Mouse (Mus musculus): ENCODE measurements around the gene Ccl19. TPM values are rescaled to one million over a fixed set of nuclear protein-coding genes. Genes with fewer than 3 reads are reported as not detected.

Ccl19 gene
- not detected in 2 replicates for polyA plus RNA-seq (2012; rRNA removed)

DNA sequence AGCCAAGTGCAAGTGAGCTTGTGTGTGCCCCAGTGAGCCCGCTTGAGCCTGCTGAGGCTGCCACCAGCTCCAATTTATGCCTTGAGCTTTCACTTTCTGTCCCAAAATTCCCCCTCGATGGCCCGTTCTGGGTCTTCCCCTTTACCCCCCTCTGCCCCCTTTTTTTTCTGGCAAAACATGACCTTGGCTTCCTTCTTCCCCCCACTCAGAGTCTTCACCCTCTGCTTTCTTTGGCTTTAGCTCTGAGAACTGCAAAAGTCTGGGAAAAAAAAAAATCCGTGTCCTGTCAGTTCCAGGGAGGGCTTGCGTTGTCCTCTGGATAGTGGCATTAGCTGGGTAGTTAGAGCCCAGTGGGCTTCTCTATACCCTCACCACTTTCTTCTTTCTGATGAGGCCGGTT is at the start of gene Ccl19:
Gene Ccl19, minus strand, starts transcription at position 101 of the 400 bp plus-strand sequence.

DNA sequence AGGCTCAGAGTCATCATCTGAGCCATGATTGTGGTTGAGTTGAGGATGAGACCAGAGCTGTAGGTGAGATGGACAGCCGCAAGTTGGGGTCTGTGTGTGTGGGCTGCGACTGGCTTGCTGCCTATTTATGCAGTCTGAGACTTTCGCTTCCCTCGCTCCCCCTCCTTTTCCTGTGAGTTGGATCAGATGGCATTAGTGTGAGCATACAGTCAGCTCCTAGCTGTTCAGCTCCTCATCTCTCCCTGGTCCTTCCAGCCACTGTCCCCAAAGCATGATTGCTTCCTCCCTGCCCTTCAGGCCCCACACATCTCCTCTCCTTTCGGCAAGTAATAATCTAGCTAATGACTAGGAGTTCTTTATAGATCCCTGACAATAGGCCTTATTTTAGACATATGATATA is 17.5 kb upstream of the Ccl19 start, which contains the start of gene Ccl21a:
Gene Ccl21a, minus strand, starts transcription at position 101 of the 400 bp plus-strand sequence.

DNA sequence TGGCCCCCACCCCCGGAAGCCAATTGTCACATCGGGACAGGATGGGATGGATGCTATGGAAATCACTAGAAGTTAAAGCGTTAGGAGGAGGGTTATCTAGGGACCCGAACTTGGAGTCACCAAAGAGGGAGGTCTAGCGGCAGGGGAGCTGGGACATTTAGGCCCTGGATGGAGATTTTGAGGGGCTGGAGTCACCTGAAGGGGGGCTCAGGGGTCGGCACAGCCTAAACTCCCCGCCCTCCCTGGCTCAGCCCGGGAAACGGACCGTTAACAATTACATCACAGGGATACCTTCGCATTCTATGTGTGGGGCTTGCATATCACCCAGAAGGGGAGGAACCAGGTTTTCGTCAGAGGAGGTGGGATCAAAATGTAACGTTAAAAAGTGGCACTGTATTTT is 21.1 kb downstream of the Ccl19 start, which contains the start of gene 4930578G10Rik:
Gene 4930578G10Rik, plus strand, starts transcription at position 301 of the 400 bp plus-strand sequence.

Other genes starting within 250 kb of the Ccl19 start
- gene Fam205a2, start 228.4 kb downstream of the Ccl19 start, polyA plus RNA-seq (2012; rRNA removed): not detected in 2 replicates
- not detected in 2 replicates for gene Gm10591, start 144.4 kb downstream of the Ccl19 start, polyA plus RNA-seq (2012; rRNA removed)
- gene Gm2564, start 126.9 kb downstream of the Ccl19 start, polyA plus RNA-seq (2012; rRNA removed): not detected in 2 replicates
- not detected in 2 replicates for gene Ccl27b, start 101.3 kb downstream of the Ccl19 start, polyA plus RNA-seq (2012; rRNA removed)
- not detected in 2 replicates for gene Il11ra2, start 94.7 kb downstream of the Ccl19 start, polyA plus RNA-seq (2012; rRNA removed)
- gene 4930578G10Rik, start 21.0 kb downstream of the Ccl19 start, polyA plus RNA-seq (2012; rRNA removed): not detected in 2 replicates
- 0.02 and 0.17 TPM in 2 replicates for gene Ccl21a, start 17.4 kb upstream of the Ccl19 start, polyA plus RNA-seq (2012; rRNA removed)
- 0.11 and 0.25 TPM in 2 replicates for gene Fam205a1, start 97.3 kb upstream of the Ccl19 start, polyA plus RNA-seq (2012; rRNA removed)
- gene Gm12394, start 100.2 kb upstream of the Ccl19 start, polyA plus RNA-seq (2012; rRNA removed): not detected in 2 replicates
- 0.03 and 0.06 TPM in 2 replicates for gene Fam205c, start 117.7 kb upstream of the Ccl19 start, polyA plus RNA-seq (2012; rRNA removed)
- gene Phf24, start 160.1 kb upstream of the Ccl19 start, polyA plus RNA-seq (2012; rRNA removed): 0.09 TPM in 2 replicates
- gene Dnajb5, start 193.2 kb upstream of the Ccl19 start, polyA plus RNA-seq (2012; rRNA removed): 0.85 and 0.96 TPM in 2 replicates
- gene 1700022I11Rik, start 213.0 kb upstream of the Ccl19 start, polyA plus RNA-seq (2012; rRNA removed): 0.06 TPM in 1 of 2 replicates, not detected in the other
- 84.9 and 92.1 TPM in 2 replicates for gene Vcp, start 243.9 kb upstream of the Ccl19 start, polyA plus RNA-seq (2012; rRNA removed)

All from liver, embryonic 14 days (tissue).